Mouse (Mus musculus): ENCODE data around the gene Gm8453. TPM values are rescaled to one million over a fixed set of nuclear protein-coding genes. Genes with fewer than 3 reads are reported as not detected.
"Not testable (repeated sequence)": the region's sequence is repeated elsewhere in the genome, so short reads cannot be mapped to it uniquely, and the experiment has no call there.

Gene Gm8453
- total RNA-seq (2018; cell fraction: chromatin; rRNA removed) = not detected
- total RNA-seq (2018; cell fraction: cytosol; rRNA removed) = not detected
- total RNA-seq (2018; cell fraction: nucleus; rRNA removed) = not detected
- polyA plus RNA-seq (2018) = not detected in 3 replicates

DNA sequence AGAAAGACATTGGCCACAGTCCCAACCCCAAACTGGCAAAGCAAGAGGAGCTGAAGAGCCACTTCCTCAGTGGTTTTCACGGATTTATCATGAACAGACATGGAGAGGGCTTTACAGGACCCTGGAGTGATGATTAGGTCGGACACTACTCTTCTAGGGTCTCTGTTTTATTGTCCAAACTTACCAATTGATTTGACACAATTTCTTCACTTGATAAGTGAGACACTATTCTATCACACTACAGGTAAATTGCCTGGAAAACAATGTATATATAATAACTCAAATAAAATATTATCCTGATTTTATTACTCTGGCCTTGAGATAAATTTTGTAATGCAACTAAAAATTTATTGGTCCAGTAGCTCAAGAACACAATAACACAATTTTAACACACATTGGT, at the start of gene Gm8453:
Gm8453 (minus strand) TSS at position 101 of the 400 bp plus-strand sequence.
- H3K36me3 ChIP-seq (ENCODE audit: inconsistent target); H3K4me3 ChIP-seq (ENCODE audit: inconsistent target); H3K27ac ChIP-seq; H3K79me2 ChIP-seq (ENCODE audit: inconsistent target): not testable (repeated sequence)
- WGBS (ENCODE audit: missing documents) = 30% methylated on average over 1 of the region's 2 CpGs

- no CpG with 5 or more reads among the region's 2 CpGs for WGBS (ENCODE audit: missing documents)
- H3K4me3 ChIP-seq (ENCODE audit: inconsistent target); H3K79me2 ChIP-seq (ENCODE audit: inconsistent target): not testable (repeated sequence)
Measured at GRCm38 (mm10) chr7:22201164-22201563, 28.1 kb downstream of the Gm8453 start, which contains the start of gene Gm8653. Gene Gm8653, minus strand, starts transcription at chr7:22201264.

GRCm38 (mm10) chr7:22189077-22189476, 40.2 kb downstream of the Gm8453 start, which contains the start of gene Vmn1r143:
Gene Vmn1r143, plus strand, starts transcription at chr7:22189377.
- not testable (repeated sequence) for H3K4me3 ChIP-seq (ENCODE audit: inconsistent target); H3K79me2 ChIP-seq (ENCODE audit: inconsistent target); H3K27ac ChIP-seq; H3K36me3 ChIP-seq (ENCODE audit: inconsistent target)
- WGBS (ENCODE audit: missing documents) = no CpG with 5 or more reads among the region's 3 CpGs

More at GRCm38 (mm10) chr7:22201164-22201563, 28.1 kb downstream of the Gm8453 start, which contains the start of gene Gm8653:
- not testable (repeated sequence) for H3K27ac ChIP-seq; H3K36me3 ChIP-seq (ENCODE audit: inconsistent target)

Other genes with a start within 250 kb of the Gm8453 start
- not detected in 3 replicates for gene Vmn1r137, start 234.9 kb downstream of the Gm8453 start, polyA plus RNA-seq (2018)
- gene Vmn1r138, start 200.6 kb downstream of the Gm8453 start, polyA plus RNA-seq (2018) = not detected in 3 replicates
- not detected in 3 replicates for gene Gm6176, start 173.2 kb downstream of the Gm8453 start, polyA plus RNA-seq (2018)
- not detected in 3 replicates for gene Vmn1r139, start 160.4 kb downstream of the Gm8453 start, polyA plus RNA-seq (2018)
- gene Gm16451, start 111.2 kb downstream of the Gm8453 start, polyA plus RNA-seq (2018) = not detected in 3 replicates
- not detected in 3 replicates for gene Gm10666, start 94.7 kb downstream of the Gm8453 start, polyA plus RNA-seq (2018)
- gene Vmn1r142, start 65.4 kb downstream of the Gm8453 start, polyA plus RNA-seq (2018) = not detected in 3 replicates
- not detected in 3 replicates for gene Vmn1r143, start 40.1 kb downstream of the Gm8453 start, polyA plus RNA-seq (2018)
- not detected in 3 replicates for gene Gm8653, start 28.2 kb downstream of the Gm8453 start, polyA plus RNA-seq (2018)
- not detected in 3 replicates for gene Gm4187, start 100.2 kb upstream of the Gm8453 start, polyA plus RNA-seq (2018)
- not detected in 3 replicates for gene Gm8660, start 141.6 kb upstream of the Gm8453 start, polyA plus RNA-seq (2018)
- gene Vmn1r148, start 184.1 kb upstream of the Gm8453 start, polyA plus RNA-seq (2018) = not detected in 3 replicates
- not detected in 3 replicates for gene Vmn1r149, start 208.7 kb upstream of the Gm8453 start, polyA plus RNA-seq (2018)
- gene Gm10665, start 234.6 kb upstream of the Gm8453 start, polyA plus RNA-seq (2018) = not detected in 3 replicates